Mouse (Mus musculus): ENCODE measurements around the gene Ptprn2. TPM values are rescaled to one million over a fixed set of nuclear protein-coding genes. Genes with fewer than 3 reads are reported as not detected.

Ptprn2 gene
- polyA plus RNA-seq, 1 experiment from 2014 or later = 0.79 TPM

DNA sequence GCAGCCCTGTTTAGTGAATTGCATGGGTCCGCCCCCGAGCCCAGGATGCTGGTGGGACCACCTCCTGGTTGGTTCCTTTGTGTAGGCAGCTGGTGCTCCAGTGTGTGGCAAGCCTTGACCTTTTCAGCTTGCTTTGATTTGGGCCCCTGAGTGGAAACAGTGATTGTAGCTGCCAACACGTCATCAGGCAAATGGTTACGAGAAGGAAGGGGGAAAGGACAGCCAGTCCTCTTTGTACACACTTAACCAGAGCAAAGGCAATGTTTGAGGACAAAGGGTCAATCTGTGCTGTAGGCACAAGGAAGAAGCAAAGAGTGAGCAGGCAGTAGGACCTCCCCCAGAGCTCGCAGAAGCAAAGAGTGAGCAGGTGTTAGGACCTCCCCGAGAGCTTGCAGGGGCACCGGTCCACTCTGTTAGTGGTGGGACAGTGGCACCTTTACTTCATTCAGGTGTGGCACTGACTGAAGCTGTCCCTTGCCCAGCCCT, 286.6 kb downstream of the Ptprn2 start:
- H3K4me2 ChIP-seq (ENCODE audit: low read depth, low read length) = no peak overlapping the region

DNA sequence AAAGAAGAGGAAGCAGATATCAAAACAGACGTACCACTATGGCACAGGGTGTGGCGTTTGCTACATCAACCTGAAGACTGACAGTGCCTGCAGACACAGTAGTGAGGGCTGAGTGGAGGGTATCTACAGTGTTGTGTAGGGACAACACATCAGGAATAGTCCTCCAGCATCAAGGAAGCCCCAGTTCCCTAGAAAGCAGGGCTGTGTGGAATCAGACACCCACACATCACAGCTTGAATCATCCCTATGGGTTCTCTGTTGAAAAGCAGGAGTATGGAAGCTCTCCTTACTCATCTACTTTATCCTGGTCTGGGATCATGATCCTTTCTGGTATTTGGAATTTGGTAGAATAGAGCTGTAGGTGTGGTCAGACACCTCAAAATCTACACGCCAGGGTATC, 287.8 kb downstream of the Ptprn2 start:
- H3K36me3 ChIP-seq (replicated peaks; ENCODE audit: control insufficient read depth, insufficient read depth, low read depth, low read length) = no peaks in the 10 kb centered on the region
- no peaks in the 10 kb centered on the region for H3K4me1 ChIP-seq (ENCODE audit: control insufficient read depth, insufficient read depth, low read length)
- no peak overlapping the region for H3K27ac ChIP-seq (replicated peaks; ENCODE audit: low read depth, low read length)
- WGBS = 87% methylated on average over 3 of the region's 3 CpGs
- ATAC-seq (replicated peaks; ENCODE audit: insufficient number of reproducible peaks, low FRiP score, low TSS enrichment, low read depth) = no peak
- no peaks in the 10 kb centered on the region for H3K9me3 ChIP-seq (replicated peaks; ENCODE audit: control insufficient read depth, low read length)
- no peak for DNase-seq (ENCODE audit: low spot score)
- H3K4me2 ChIP-seq (ENCODE audit: low read depth, low read length) = no peak overlapping the region
- H3K27me3 ChIP-seq (ENCODE audit: control insufficient read depth, insufficient read depth, low read length) = no peaks in the 10 kb centered on the region
- H3K9ac ChIP-seq (replicated peaks; ENCODE audit: low read length) = no peak overlapping the region
- H3K4me3 ChIP-seq (ENCODE audit: low read depth, low read length) = no peak overlapping the region

More for the DNA sequence above, 286.6 kb downstream of the Ptprn2 start:
- H3K27me3 ChIP-seq (ENCODE audit: control insufficient read depth, insufficient read depth, low read length) = no peaks in the 10 kb centered on the region
- 42% methylated on average over 7 of the region's 7 CpGs for WGBS
- no peaks in the 10 kb centered on the region for H3K9me3 ChIP-seq (replicated peaks; ENCODE audit: control insufficient read depth, low read length)
- no peak overlapping the region for H3K4me3 ChIP-seq (ENCODE audit: low read depth, low read length)
- no peak overlapping the region for H3K9ac ChIP-seq (replicated peaks; ENCODE audit: low read length)
- H3K4me1 ChIP-seq (ENCODE audit: control insufficient read depth, insufficient read depth, low read length) = no peaks in the 10 kb centered on the region
- DNase-seq (ENCODE audit: low spot score) (peak; percentile 35), ATAC-seq (replicated peaks; ENCODE audit: insufficient number of reproducible peaks, low FRiP score, low TSS enrichment, low read depth) (no peak)
- no peak overlapping the region for H3K27ac ChIP-seq (replicated peaks; ENCODE audit: low read depth, low read length)
- H3K36me3 ChIP-seq (replicated peaks; ENCODE audit: control insufficient read depth, insufficient read depth, low read depth, low read length) = no peaks in the 10 kb centered on the region

DNA sequence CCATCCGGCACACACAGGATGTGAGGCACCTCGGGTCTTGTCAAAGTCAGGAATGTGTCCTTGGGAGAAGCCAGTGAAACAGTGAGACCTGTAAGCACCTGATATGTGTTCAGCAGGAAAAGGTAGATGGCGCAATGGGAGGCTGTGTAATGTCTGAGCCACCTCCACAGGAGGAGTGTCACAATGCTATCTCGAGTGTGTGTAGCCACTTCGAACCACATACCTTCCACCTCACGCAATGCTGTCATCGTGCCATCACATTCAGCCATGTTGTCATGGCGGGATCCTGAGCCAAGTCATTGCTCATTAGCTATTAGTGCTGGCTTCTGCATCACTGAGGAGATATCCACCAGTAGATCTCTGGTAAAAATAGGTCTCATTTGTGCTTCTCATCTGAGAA, 290.9 kb downstream of the Ptprn2 start:
- H3K4me3 ChIP-seq (ENCODE audit: low read depth, low read length) = no peak overlapping the region
- no peak overlapping the region for H3K4me2 ChIP-seq (ENCODE audit: low read depth, low read length)
- H3K27me3 ChIP-seq (ENCODE audit: control insufficient read depth, insufficient read depth, low read length) = no peaks in the 10 kb centered on the region
- ATAC-seq (replicated peaks; ENCODE audit: insufficient number of reproducible peaks, low FRiP score, low TSS enrichment, low read depth) (no peak), DNase-seq (ENCODE audit: low spot score) (no peak)
- WGBS = 92% methylated on average over 8 of the region's 8 CpGs
- H3K4me1 ChIP-seq (ENCODE audit: control insufficient read depth, insufficient read depth, low read length) = no peaks in the 10 kb centered on the region
- H3K36me3 ChIP-seq (replicated peaks; ENCODE audit: control insufficient read depth, insufficient read depth, low read depth, low read length) = no peaks in the 10 kb centered on the region
- no peak overlapping the region for H3K9ac ChIP-seq (replicated peaks; ENCODE audit: low read length)
- H3K27ac ChIP-seq (replicated peaks; ENCODE audit: low read depth, low read length) = no peak overlapping the region
- H3K9me3 ChIP-seq (replicated peaks; ENCODE audit: control insufficient read depth, low read length) = no peaks in the 10 kb centered on the region

DNA sequence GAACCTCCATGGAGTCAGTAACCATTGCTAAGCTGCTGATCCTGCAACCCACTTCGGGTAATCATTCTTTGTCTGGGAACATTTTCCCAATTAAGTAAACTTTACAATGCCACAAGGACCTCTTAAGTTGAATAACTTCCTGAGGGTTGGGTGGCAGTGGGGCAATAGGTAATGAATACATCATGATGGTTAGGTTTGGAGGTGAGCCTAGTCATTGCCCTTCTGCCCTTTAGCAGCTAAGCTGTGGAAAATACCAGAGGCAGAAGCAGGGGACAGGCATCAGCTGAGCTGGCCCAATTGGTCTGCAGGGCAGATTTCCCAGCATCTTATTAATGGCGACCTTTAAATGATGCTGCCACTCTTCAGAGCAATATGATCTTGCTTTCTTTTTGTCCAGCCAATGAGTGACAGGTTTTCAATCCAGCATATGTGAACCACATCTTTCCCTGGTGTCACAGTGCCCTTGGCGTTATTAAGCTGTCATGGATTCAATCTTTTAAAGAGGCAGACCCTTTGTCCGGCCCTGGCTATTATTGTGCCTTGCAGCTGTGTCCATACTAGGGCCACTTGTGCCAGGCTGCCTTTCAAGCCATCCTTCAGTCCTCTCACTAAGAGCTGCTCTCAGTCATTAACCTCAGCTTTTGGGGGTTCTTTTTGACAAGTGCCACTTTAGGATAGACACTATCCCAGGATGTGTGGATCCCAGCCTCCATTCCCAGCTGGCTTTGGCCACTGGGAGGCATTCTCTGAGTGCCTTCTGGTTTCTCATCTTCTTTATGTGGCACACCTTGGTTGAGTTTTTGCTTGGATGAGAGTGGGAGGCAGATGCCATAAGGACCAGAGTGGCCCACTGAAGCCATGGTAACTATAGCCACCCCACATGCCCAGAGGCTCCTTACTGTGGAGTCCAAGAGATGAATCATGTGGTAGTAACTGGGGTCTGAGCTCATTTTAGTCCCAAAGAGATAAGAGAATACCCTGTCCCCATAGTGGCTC, 292.9 kb downstream of the Ptprn2 start:
- Histone ChIP-seq H3K36me3 (replicated peaks; ENCODE audit: control insufficient read depth, insufficient read depth, low read depth, low read length) (no peaks in the 10 kb centered on the region), H3K27ac (replicated peaks; ENCODE audit: low read depth, low read length) (no peak overlapping the region), H3K4me3 (ENCODE audit: low read depth, low read length) (no peak overlapping the region), H3K27me3 (ENCODE audit: control insufficient read depth, insufficient read depth, low read length) (no peaks in the 10 kb centered on the region), H3K9me3 (replicated peaks; ENCODE audit: control insufficient read depth, low read length) (no peaks in the 10 kb centered on the region), H3K4me2 (ENCODE audit: low read depth, low read length) (no peak overlapping the region), H3K9ac (replicated peaks; ENCODE audit: low read length) (no peak overlapping the region), H3K4me1 (ENCODE audit: control insufficient read depth, insufficient read depth, low read length) (no peaks in the 10 kb centered on the region)
- 38% methylated on average over 4 of the region's 4 CpGs for WGBS
- DNase-seq (ENCODE audit: low spot score) (no peak), ATAC-seq (replicated peaks; ENCODE audit: insufficient number of reproducible peaks, low FRiP score, low TSS enrichment, low read depth) (peak; percentile 64)

DNA sequence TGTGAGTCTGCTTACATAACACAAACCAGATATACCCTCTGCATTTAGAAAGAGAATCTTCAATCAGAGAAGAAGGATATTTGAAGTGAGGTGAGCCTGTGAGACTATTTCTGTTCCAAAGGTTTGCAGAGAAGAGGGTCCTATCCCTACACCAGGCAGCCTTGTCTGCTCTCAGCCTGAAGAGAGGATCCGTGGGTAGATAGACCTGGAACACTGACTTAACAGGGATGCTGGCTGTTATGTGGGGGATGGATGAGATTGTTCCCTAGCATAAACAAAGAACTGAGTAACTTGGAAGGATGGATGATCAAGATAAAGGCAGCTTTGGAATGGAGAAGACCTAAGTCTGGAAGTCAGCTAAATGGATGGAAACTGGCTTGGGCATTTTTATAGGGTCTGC, 294.9 kb downstream of the Ptprn2 start:
- H3K4me1 ChIP-seq (ENCODE audit: control insufficient read depth, insufficient read depth, low read length) = no peaks in the 10 kb centered on the region
- H3K4me2 ChIP-seq (ENCODE audit: low read depth, low read length) = no peak overlapping the region
- no peak overlapping the region for H3K27ac ChIP-seq (replicated peaks; ENCODE audit: low read depth, low read length)
- no peak for ATAC-seq (replicated peaks; ENCODE audit: insufficient number of reproducible peaks, low FRiP score, low TSS enrichment, low read depth)
- no peak for DNase-seq (ENCODE audit: low spot score)
- no peak overlapping the region for H3K9ac ChIP-seq (replicated peaks; ENCODE audit: low read length)
- no peaks in the 10 kb centered on the region for H3K36me3 ChIP-seq (replicated peaks; ENCODE audit: control insufficient read depth, insufficient read depth, low read depth, low read length)
- WGBS = 82% methylated on average over 1 of the region's 1 CpGs
- H3K27me3 ChIP-seq (ENCODE audit: control insufficient read depth, insufficient read depth, low read length) = no peaks in the 10 kb centered on the region
- no peak overlapping the region for H3K4me3 ChIP-seq (ENCODE audit: low read depth, low read length)
- no peaks in the 10 kb centered on the region for H3K9me3 ChIP-seq (replicated peaks; ENCODE audit: control insufficient read depth, low read length)

DNA sequence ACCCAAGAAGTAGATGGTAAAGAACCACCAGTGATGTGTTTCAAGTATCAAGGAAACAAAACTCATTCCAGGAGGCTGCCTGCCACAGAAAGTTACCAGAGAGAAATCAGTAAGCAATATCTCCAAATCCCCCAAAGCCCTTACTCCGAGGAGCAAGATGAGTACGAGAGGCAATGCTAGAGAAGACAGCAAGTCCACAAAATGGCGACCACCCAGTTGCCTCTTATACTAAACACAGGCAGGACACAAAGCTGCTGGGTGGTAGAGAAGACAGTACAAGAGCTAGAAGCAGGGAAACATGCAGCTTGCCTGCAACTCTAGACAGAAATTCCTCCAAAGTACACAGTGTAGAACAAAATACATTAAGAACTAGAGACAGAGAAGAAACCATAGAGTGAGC, 300.2 kb downstream of the Ptprn2 start:
- 87% methylated on average over 3 of the region's 3 CpGs for WGBS
- no peaks in the 10 kb centered on the region for H3K27me3 ChIP-seq (ENCODE audit: control insufficient read depth, insufficient read depth, low read length)
- no peak for DNase-seq (ENCODE audit: low spot score)
- no peaks in the 10 kb centered on the region for H3K4me1 ChIP-seq (ENCODE audit: control insufficient read depth, insufficient read depth, low read length)
- H3K4me3 ChIP-seq (ENCODE audit: low read depth, low read length) = no peak overlapping the region
- no peaks in the 10 kb centered on the region for H3K36me3 ChIP-seq (replicated peaks; ENCODE audit: control insufficient read depth, insufficient read depth, low read depth, low read length)
- no peak overlapping the region for H3K27ac ChIP-seq (replicated peaks; ENCODE audit: low read depth, low read length)
- no peak for ATAC-seq (replicated peaks; ENCODE audit: insufficient number of reproducible peaks, low FRiP score, low TSS enrichment, low read depth)
- no peak overlapping the region for H3K4me2 ChIP-seq (ENCODE audit: low read depth, low read length)
- H3K9ac ChIP-seq (replicated peaks; ENCODE audit: low read length) = no peak overlapping the region
- H3K9me3 ChIP-seq (replicated peaks; ENCODE audit: control insufficient read depth, low read length) = no peaks in the 10 kb centered on the region

DNA sequence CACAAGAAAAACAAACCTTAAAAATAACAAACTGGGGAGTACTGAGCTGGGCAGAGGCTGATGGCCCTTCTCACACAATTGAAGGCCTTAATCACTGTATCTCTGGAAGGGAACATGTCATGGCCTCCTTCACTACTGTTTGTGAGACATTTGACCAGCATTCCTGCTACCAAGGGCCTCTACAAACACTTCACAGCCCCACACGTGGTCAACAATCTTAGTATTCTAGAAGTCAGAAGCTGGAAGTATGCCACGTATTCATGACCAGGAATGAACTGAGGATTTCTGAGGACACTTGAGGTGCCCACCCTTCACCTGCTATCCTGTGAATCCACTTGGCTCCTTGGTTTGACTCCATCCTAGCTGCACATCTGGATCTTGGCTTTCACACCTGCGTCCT, 302.8 kb downstream of the Ptprn2 start:
- Histone ChIP-seq H3K4me2 (ENCODE audit: low read depth, low read length) (no peak overlapping the region), H3K9me3 (replicated peaks; ENCODE audit: control insufficient read depth, low read length) (no peaks in the 10 kb centered on the region), H3K9ac (replicated peaks; ENCODE audit: low read length) (no peak overlapping the region), H3K4me3 (ENCODE audit: low read depth, low read length) (no peak overlapping the region), H3K27me3 (ENCODE audit: control insufficient read depth, insufficient read depth, low read length) (no peaks in the 10 kb centered on the region), H3K36me3 (replicated peaks; ENCODE audit: control insufficient read depth, insufficient read depth, low read depth, low read length) (no peaks in the 10 kb centered on the region), H3K27ac (replicated peaks; ENCODE audit: low read depth, low read length) (no peak overlapping the region), H3K4me1 (ENCODE audit: control insufficient read depth, insufficient read depth, low read length) (no peaks in the 10 kb centered on the region)
- DNase-seq (ENCODE audit: low spot score) (no peak), ATAC-seq (replicated peaks; ENCODE audit: insufficient number of reproducible peaks, low FRiP score, low TSS enrichment, low read depth) (no peak)
- 82% methylated on average over 3 of the region's 3 CpGs for WGBS

DNA sequence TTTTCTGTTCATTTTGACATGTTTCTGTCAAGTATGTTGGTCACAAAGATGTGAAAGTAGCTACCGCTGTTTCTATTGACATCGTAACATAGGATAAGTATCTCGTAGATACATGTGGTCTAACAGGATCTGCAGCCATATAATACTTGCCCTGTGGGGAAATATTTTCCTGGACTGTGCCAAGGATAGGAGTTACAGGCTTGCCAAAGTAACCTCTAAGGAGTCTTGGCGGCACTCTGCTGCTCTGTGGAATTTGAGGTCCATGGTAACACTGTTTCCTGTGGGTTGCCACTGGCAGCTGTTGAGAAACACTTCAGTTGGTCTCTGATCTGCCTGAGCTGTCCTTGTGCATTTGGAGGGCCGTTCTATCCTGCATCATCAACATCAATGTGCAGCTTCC, 317.8 kb downstream of the Ptprn2 start:
- H3K9me3 ChIP-seq (replicated peaks; ENCODE audit: control insufficient read depth, low read length) = no peaks in the 10 kb centered on the region
- no peak overlapping the region for H3K4me2 ChIP-seq (ENCODE audit: low read depth, low read length)
- H3K4me3 ChIP-seq (ENCODE audit: low read depth, low read length) = no peak overlapping the region
- no peaks in the 10 kb centered on the region for H3K4me1 ChIP-seq (ENCODE audit: control insufficient read depth, insufficient read depth, low read length)
- ATAC-seq (replicated peaks; ENCODE audit: insufficient number of reproducible peaks, low FRiP score, low TSS enrichment, low read depth) (no peak), DNase-seq (ENCODE audit: low spot score) (no peak)
- 87% methylated on average over 5 of the region's 5 CpGs for WGBS
- H3K27me3 ChIP-seq (ENCODE audit: control insufficient read depth, insufficient read depth, low read length) = no peaks in the 10 kb centered on the region
- no peak overlapping the region for H3K9ac ChIP-seq (replicated peaks; ENCODE audit: low read length)
- no peak overlapping the region for H3K27ac ChIP-seq (replicated peaks; ENCODE audit: low read depth, low read length)
- H3K36me3 ChIP-seq (replicated peaks; ENCODE audit: control insufficient read depth, insufficient read depth, low read depth, low read length) = no peaks in the 10 kb centered on the region
